9 mouse cellular contexts compared by ENCODE assay signal in the genomic region with DNA sequence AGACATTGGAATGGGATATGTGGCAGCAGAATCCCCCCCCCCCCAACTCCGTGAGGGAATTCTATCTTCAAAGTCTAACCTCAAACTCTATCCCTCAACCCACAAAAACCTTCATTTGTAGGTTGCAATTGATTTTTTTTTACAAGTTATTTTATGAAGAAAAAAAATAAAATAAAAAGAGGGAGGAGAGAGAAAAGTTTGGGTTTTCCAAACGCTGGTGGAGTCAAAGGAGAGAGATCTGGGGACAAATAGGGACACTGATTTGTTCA. TPM values are rescaled to one million over a fixed set of nuclear protein-coding genes. Genes with fewer than 3 reads are reported as not detected.
DNase-seq lines count a peak whose midpoint lies in the region; ATAC-seq and TF ChIP-seq lines count a peak whose summit lies in the region.
"Had no signal": no experiment of that assay in that cellular context is flagged by ENCODE, and none has a peak within 500 bp of the region (broad histone marks: within the 10 kb centered on the region; RNA-seq: fewer than 3 reads in every experiment).

No protein-coding gene starts in this region.

- H3K27ac ChIP-seq in heart, embryonic 10.5 days, result no peak overlapping the region
- no peak overlapping the region for H3K27ac ChIP-seq in lung, postnatal 0 days (ENCODE audit: low read length)
- no peak overlapping the region for H3K27ac ChIP-seq in limb, embryonic 15.5 days

- H3K27me3 ChIP-seq in heart, embryonic 10.5 days (ENCODE audit: insufficient read depth, poor library complexity, severe bottlenecking), result peaks cover 98% of the 10 kb centered on the region
- peaks cover 78% of the 10 kb centered on the region for H3K27me3 ChIP-seq in lung, postnatal 0 days (replicated peaks; ENCODE audit: insufficient read depth, low read length)
- H3K27me3 ChIP-seq in limb, embryonic 15.5 days, result peaks cover 97% of the 10 kb centered on the region

- no peak for DNase-seq in heart, embryonic 10.5 days (ENCODE audit: low spot score)
- DNase-seq in heart, adult 11 months, result no peak
- no peak for DNase-seq in lung, postnatal 0 days (ENCODE audit: low spot score)
- DNase-seq in lung, postnatal 25 days (ENCODE audit: low spot score), result no peak
- no peak for DNase-seq in frontal cortex, postnatal 14 days (ENCODE audit: low spot score in 2 of 2)
- DNase-seq in right cerebral cortex, postnatal 10 days (ENCODE audit: low spot score in 2 of 2), result no peak
- DNase-seq in right cerebral cortex, adult 2 months (ENCODE audit: low spot score in 2 of 2), result no peak

- H3K9me3 ChIP-seq in heart, embryonic 10.5 days, result no peaks in the 10 kb centered on the region
- no peaks in the 10 kb centered on the region for H3K9me3 ChIP-seq in lung, postnatal 0 days (ENCODE audit: low read length)
- no peaks in the 10 kb centered on the region; the same call in 1 of the 2 replicates for H3K9me3 ChIP-seq in limb, embryonic 15.5 days

- H3K36me3 ChIP-seq in heart, embryonic 10.5 days, result no peaks in the 10 kb centered on the region
- H3K36me3 ChIP-seq in lung, postnatal 0 days (ENCODE audit: insufficient read depth, low read length), result no peaks in the 10 kb centered on the region
- H3K36me3 ChIP-seq in limb, embryonic 15.5 days, result no peaks in the 10 kb centered on the region

- peaks cover 17% of the 10 kb centered on the region; the same call in 1 of the 2 replicates for H3K4me1 ChIP-seq in heart, embryonic 10.5 days
- peaks cover 4% of the 10 kb centered on the region; the same call in 1 of the 2 replicates for H3K4me1 ChIP-seq in lung, postnatal 0 days (ENCODE audit: insufficient read depth, low read depth, low read length)
- peaks cover 16% of the 10 kb centered on the region for H3K4me1 ChIP-seq in limb, embryonic 15.5 days

- ATAC-seq in lung, postnatal 0 days, result no peak
- ATAC-seq in limb, embryonic 15.5 days (ENCODE audit: insufficient number of reproducible peaks, low FRiP score, low TSS enrichment, low read depth), result no peak

- 0% methylated on average over 2 of the region's 2 CpGs for WGBS in heart, embryonic 10.5 days
- WGBS in lung, postnatal 0 days, result 11% methylated on average over 2 of the region's 2 CpGs
- WGBS in limb, embryonic 15.5 days, result 11% methylated on average over 2 of the region's 2 CpGs

- TF ChIP-seq CTCF in lung, postnatal 0 days (IDR thresholded peaks at IDR 0.05), result no peak

- peak overlapping the region; percentile 70 for H3K4me3 ChIP-seq in heart, embryonic 10.5 days
- no peak overlapping the region for H3K4me3 ChIP-seq in lung, postnatal 0 days (ENCODE audit: low read depth, low read length)
- H3K4me3 ChIP-seq in limb, embryonic 15.5 days, result peak overlapping the region; percentile 49

- no peak for TF ChIP-seq EP300 in lung, postnatal 0 days (IDR thresholded peaks at IDR 0.05)

- no peak overlapping the region for H3K9ac ChIP-seq in lung, postnatal 0 days (replicated peaks; ENCODE audit: low read depth)
- H3K9ac ChIP-seq in limb, embryonic 15.5 days, result no peak overlapping the region

- 0 out of 2 replicates have a peak overlapping the region, but pooled peaks have one; percentile 84 for H3K4me2 ChIP-seq in lung, postnatal 0 days (replicated peaks; ENCODE audit: low read depth, low read length)
- peak overlapping the region; percentile 85; the same call in 1 of the 2 replicates for H3K4me2 ChIP-seq in limb, embryonic 15.5 days

RNA-seq across cellular contexts. Expression of a gene that starts 16.4 kb away (rescaled TPM):
- polyA plus RNA-seq in heart, embryonic 10.5 days (2016; fragmentation: Nextera tagmentation; extraction: Ambion mirVana), result not detected in 2 replicates
- polyA plus RNA-seq in lung, postnatal 0 days (2015; fragmentation: Nextera tagmentation; extraction: Ambion mirVana), result not detected in 2 replicates
- polyA plus RNA-seq in limb, embryonic 15.5 days (2015; fragmentation: Nextera tagmentation; extraction: Ambion mirVana), result 0.14 and 0.15 TPM in 2 replicates
- polyA plus RNA-seq: spleen, adult 2 months had no signal

RNA-seq across cellular contexts. Expression of a gene that starts 19.8 kb away (rescaled TPM):
- polyA plus RNA-seq in heart, embryonic 10.5 days (2016; fragmentation: Nextera tagmentation; extraction: Ambion mirVana), result 0.13 TPM in 1 of 2 replicates, not detected in the other
- polyA plus RNA-seq in lung, postnatal 0 days (2015; fragmentation: Nextera tagmentation; extraction: Ambion mirVana), result not detected in 2 replicates
- 0.21 and 0.24 TPM in 2 replicates for polyA plus RNA-seq in limb, embryonic 15.5 days (2015; fragmentation: Nextera tagmentation; extraction: Ambion mirVana)
- polyA plus RNA-seq: spleen, adult 2 months had no signal
